Mouse (Mus musculus) erythroid progenitor cell, adult 5-6 weeks (primary cell): Measurements from ENCODE around the gene Kcnh7. TPM values are rescaled to one million over a fixed set of nuclear protein-coding genes. Genes with fewer than 3 reads are reported as not detected.

ENCODE experiments used
- ATAC-seq: replicated peaks from 2 replicates; pipeline ENCODE4 v1.8.0; 2016; ENCODE audit warnings: moderate number of reproducible peaks, mild to moderate bottlenecking, moderate TSS enrichment, inconsistent platforms; ENCODE audit not compliant: poor library complexity, low FRiP score, severe bottlenecking
- total RNA-seq, 2 experiments: library from RNA; stranded (forward) in 1 of 2; stranded (reverse) in 1 of 2; fragments of 150-400 nt in 1 of 2; fragments of 186-747, 209-891 nt in 1 of 2; gene quantifications; 2 replicates each; pipeline versions ENCODE4 v1.2.3 to v1.2.4; 2015 to 2017; ENCODE audit warnings: low replicate concordance in 2 of 2

Kcnh7 gene
- total RNA-seq, 2 experiments from 2014 or later, result not detected

DNA sequence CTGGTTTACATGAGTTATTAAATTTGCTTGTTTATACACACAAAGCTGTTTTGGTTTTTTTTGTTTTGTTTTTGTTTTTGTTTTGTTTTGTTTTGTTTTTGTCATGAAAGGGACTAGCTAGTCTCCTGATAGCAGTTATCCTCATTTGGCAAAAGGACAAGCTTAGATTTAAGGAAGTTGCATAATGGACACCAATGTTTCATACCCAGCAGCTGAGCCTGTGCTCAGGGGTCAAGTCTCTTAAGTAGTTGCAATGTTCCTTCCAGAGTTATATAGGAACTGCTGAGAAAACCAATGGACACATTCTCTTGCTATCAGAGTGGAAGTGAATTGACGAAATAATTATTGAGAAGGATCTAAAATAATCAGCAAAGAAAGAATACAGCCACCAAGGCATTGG, 528.0 kb downstream of the Kcnh7 start:
- no peak for ATAC-seq

DNA sequence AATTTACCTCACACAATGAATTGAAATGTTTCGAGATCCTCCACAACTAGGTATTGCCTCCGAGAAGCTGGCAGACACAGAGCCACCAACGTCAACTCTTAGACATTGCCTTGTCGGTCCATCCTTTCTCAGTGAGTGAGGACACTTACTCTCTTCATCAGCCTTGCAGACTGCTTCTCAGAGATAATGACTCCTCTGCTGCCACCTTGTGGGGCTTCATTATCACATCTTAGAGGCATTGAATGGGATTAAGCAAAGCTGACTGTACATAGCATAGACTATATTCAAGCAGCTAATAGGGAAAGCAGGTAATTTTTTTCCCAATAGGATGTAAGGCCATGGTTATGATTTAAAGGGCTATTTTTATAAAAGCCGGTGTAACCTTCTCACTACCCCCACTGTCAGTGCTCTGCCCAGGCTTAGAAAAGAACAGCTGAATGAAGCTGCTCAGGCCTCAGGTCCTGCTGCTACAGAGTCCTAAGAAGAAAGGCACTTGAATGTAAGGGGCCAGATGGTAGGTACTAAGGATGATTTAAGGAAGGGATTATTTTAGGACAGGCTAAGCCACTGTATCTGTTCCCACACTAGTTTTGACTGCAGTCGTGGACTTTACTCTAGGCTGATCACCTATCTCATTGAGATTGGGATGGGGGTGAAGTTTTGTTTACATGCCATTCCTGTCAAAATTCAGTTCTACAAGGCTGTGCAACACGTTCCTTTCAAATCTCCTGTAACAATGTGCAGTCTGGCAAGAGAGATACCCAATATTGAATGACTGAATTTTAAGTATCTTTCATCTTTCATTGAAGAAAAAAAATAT, 529.4 kb downstream of the Kcnh7 start:
- ATAC-seq, result peak; percentile 84

DNA sequence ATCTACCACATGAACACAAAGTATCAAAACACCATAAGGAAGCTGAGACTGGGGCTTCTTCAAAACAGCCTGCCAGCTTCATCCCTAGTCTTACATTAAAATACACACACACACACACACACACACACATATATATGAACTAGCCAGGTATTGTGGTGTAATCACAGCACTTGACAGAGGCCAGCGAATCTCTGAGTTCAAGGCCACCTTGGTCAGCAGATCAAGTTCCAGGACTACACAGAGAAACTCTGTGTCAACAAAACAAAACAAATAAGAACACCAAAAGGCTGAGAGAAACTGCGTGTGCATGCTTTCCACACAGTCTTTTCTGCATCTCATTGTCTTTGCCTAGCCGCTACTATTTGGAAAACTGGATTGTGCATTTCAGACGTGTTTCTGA, 531.6 kb downstream of the Kcnh7 start:
- no peak for ATAC-seq

DNA sequence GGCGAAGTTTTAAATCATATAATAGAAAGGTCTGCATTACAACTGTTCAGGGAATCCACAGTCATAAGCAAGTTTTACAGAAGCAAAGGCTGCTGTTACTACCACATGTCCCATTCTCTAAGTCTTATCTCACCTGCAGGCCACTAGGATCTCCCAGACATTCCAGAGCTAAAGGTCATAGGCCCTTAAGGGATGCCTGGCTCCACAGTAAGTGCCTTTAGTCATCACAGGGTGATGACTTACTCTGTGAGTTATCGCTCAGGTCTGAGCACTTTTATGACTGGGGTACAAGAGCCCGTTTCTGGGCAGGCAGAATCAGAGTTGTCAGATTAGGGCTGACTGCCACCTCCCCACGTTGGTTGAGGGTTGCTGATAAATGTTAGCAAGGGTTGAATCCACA, 532.2 kb downstream of the Kcnh7 start:
- no peak for ATAC-seq

DNA sequence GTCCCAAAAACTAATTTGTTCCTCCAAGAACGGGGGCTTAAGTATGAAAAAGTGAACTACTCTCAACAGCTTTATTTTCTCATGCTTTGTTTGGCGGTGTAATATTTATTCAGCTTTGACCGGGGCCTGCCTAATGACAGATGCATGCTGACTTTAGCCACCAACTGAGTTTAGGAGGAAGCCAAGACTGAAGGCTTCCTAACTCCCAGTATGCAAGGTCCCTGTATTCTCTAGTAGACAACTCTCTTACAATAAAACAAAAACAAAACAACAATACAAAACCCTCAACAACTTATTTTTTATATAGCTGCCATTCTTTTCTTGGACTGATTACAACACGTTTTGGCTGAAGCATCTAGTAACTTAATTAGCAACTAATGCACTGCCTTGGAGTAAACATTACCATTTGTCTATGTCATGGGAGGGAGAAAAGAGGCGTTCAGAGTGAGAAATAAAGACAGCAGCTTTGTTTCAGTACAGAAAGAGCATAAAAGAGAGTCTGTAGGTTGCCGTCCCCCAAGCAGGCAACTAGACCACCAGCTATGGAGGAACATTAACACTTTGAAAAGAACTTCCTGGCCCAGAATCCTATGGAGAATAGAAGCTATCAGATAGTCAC, 537.3 kb downstream of the Kcnh7 start:
- no peak for ATAC-seq

DNA sequence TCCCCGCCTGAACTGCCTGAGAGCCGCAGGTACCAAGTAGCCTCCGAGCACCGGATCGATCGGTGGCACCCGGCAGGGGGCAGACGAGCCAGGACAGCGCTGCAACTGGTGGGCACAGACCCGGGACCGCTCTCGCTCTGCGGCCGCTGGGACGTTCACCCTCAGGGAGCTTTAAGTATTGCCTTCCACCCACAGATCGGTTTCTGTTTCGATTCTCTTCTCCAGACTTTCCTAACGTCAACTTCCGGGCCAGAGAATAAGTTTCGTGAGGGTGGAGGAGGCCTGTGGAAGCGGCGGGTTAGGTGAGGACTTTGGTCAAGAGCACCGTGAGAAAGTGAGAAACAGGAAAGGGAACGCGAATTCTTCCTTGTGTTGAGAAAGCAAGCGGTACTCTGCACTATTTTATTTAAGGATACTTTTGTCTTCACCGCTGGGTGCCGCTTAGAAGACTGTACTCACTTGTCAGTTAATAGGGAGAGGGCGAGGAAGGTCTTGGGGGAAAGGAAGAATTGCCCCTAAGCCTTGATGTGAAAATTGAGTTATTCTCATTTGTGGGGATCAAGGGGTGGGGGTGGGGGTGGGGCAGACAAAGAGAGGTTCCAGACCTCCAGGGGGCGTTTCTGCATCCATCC, 538.0 kb downstream of the Kcnh7 start, which contains the start of gene Ifih1:
Ifih1 (minus strand) TSS at position 242 of the 632 bp plus-strand sequence.
- ATAC-seq, result peak; percentile 77

DNA sequence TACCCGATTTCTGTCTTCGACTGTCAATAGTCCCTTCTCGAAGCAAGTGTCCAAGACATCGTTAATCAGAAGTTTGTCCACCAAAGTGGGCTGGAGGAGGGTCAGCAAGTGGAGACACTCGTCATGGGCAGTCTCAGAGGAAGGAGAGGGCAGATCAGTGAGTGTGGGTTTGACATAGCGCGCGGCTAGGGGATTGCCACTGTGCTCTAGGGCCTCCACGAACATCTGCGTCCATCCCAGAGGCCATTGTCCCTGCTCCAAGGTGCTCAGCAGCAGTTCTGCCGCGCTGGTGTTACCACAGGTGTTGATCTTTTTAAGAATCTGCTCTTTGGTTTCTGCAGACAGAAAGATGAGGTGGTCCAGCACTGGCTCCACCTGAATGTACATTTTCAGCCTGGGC, 538.6 kb downstream of the Kcnh7 start:
- ATAC-seq, result peak; percentile 47

DNA sequence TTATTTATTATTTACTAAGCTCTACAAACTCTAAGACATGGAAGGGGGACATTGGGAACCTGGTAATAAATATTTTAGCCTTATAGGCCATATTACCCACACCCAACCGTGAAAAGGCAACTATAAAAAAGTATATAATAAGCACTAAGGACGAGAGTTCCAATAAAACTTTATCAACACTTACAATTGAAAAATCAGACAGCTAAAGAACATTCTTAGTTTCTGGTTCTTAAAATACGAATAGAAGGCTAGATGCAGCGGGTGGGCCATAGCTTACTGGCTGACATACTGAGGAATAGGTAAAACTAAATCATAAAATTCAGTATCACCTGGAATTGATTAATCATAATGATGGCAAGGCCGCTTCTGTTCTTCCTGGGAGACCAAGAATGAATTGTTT, 539.2 kb downstream of the Kcnh7 start:
- no peak for ATAC-seq
